Mouse (Mus musculus): Measurements from ENCODE around the gene 1700028K03Rik.

Gene 1700028K03Rik

GRCm38 (mm10) chr5:107547955-107548354, 13.4 kb downstream of the 1700028K03Rik start:
- no peak for DNase-seq

- DNase-seq: no peak
Observed at GRCm38 (mm10) chr5:107548444-107548843, 13.9 kb downstream of the 1700028K03Rik start.

- no peak for DNase-seq
Observed at GRCm38 (mm10) chr5:107554336-107554735, 19.8 kb downstream of the 1700028K03Rik start.

- no peak for DNase-seq
Observed at GRCm38 (mm10) chr5:107556969-107557368, 22.5 kb downstream of the 1700028K03Rik start.

GRCm38 (mm10) chr5:107569148-107569547, 34.6 kb downstream of the 1700028K03Rik start:
- no peak for DNase-seq

GRCm38 (mm10) chr5:107597301-107598077, 63.0 kb downstream of the 1700028K03Rik start, which contains the start of the genes Rpap2 and Glmn:
Gene Rpap2, plus strand, starts transcription at chr5:107597373.
Gene Glmn, minus strand, starts transcription at chr5:107597888.
- DNase-seq: peak; percentile 92

GRCm38 (mm10) chr5:107598380-107598779, 63.9 kb downstream of the 1700028K03Rik start:
- DNase-seq: no peak

Data from embryo, embryonic 11 days (tissue).